Mouse (Mus musculus): ENCODE data around the gene Sdc1.

Sdc1 gene

GRCm38 (mm10) chr12:8829032-8829660 is 58.0 kb downstream of the Sdc1 start:
- no peak for DNase-seq

GRCm38 (mm10) chr12:8829661-8830040 is 58.5 kb downstream of the Sdc1 start:
- DNase-seq: no peak

- no peak for DNase-seq
Measured at GRCm38 (mm10) chr12:8830967-8831635, 60.0 kb downstream of the Sdc1 start.

GRCm38 (mm10) chr12:8831710-8832109 is 60.6 kb downstream of the Sdc1 start:
- DNase-seq: no peak

- no peak for DNase-seq
Measured at GRCm38 (mm10) chr12:8840782-8841325, 69.7 kb downstream of the Sdc1 start.

- no peak for DNase-seq
Measured at GRCm38 (mm10) chr12:8842725-8843124, 71.6 kb downstream of the Sdc1 start.
